Mouse (Mus musculus) central nervous system, embryonic 14 days (tissue): ENCODE data around the gene Vmn2r89. TPM values are rescaled to one million over a fixed set of nuclear protein-coding genes. Genes with fewer than 3 reads are reported as not detected.

Experiments
- polyA plus RNA-seq: library from polyadenylated mRNA; depleted of rRNA; stranded (reverse); fragments of >200 nt; gene quantifications from 2 replicates; pipeline ENCODE4 v1.2.3, GENCODE M21; 2012; rRNA removed

The Vmn2r89 gene
- polyA plus RNA-seq, result not detected in 2 replicates

GRCm38 (mm10) chr14:51451557-51451956 is at the start of gene Vmn2r89:
TSS of gene Vmn2r89 (plus strand) at chr14:51451857.

GRCm38 (mm10) chr14:51410520-51410919 is 41.1 kb upstream of the Vmn2r89 start, which contains the start of gene Vmn2r88:
TSS of gene Vmn2r88 (plus strand) at chr14:51410820.

Other genes starting within 250 kb of the Vmn2r89 start
- gene Ear14, start 248.5 kb upstream of the Vmn2r89 start, polyA plus RNA-seq, result not detected in 2 replicates
- gene Rnase2a, start 195.7 kb upstream of the Vmn2r89 start, polyA plus RNA-seq, result not detected in 2 replicates
- not detected in 2 replicates for gene Gm7247, start 90.1 kb upstream of the Vmn2r89 start, polyA plus RNA-seq
- gene Vmn2r88, start 41.0 kb upstream of the Vmn2r89 start, polyA plus RNA-seq, result not detected in 2 replicates
- gene Gm5622, start 100.9 kb downstream of the Vmn2r89 start, polyA plus RNA-seq, result not detected in 2 replicates
- not detected in 2 replicates for gene Gm17175, start 122.2 kb downstream of the Vmn2r89 start, polyA plus RNA-seq
- gene Gm17174, start 140.3 kb downstream of the Vmn2r89 start, polyA plus RNA-seq, result not detected in 2 replicates
- gene Gm17078, start 159.5 kb downstream of the Vmn2r89 start, polyA plus RNA-seq, result not detected in 2 replicates
- not detected in 2 replicates for gene Gm4181, start 183.8 kb downstream of the Vmn2r89 start, polyA plus RNA-seq
- not detected in 2 replicates for gene Gm17079, start 243.6 kb downstream of the Vmn2r89 start, polyA plus RNA-seq